Mouse (Mus musculus) liver, adult 2 months (tissue): ENCODE data around the gene Golga4.

Source experiments
- CTCF ChIP-seq: fragments of 200-500 bp; IDR thresholded peaks from 2 replicates; pipeline ENCODE4 v1.5.1; 2011; ENCODE audit warnings: low read depth, low read length, control low read depth
- POLR2A ChIP-seq: fragments of 200-500 bp; IDR thresholded peaks from 2 replicates; pipeline ENCODE4 v1.6.1; 2011; ENCODE audit warnings: low read length, control low read depth; ENCODE audit not compliant: insufficient read depth; ENCODE audit errors: extremely low read depth

DNA sequence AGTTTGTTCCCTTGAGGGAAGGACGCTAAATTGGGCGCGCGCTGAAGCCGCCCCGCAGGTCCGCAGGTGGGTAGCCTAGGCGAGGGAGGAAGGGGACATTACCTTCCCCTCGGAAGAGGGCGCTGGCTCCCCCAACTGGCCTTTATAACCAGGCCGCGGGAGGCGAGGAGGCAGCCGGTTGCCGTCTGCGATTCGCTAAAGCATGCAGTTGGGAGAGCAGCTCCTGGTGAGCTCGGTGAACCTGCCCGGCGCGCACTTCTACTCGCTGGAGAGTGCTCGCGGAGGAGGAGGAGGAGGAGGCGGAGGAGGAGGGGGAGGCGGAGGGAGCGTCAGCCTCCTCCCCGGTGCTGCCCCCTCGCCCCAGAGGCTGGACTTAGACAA lies 27.6 kb upstream of the Golga4 start:
- no peak for TF ChIP-seq POLR2A
- TF ChIP-seq CTCF = no peak
